Mouse (Mus musculus) liver, embryonic 14.5 days (tissue): Measurements from ENCODE around the gene Ffar4. TPM values are rescaled to one million over a fixed set of nuclear protein-coding genes. Genes with fewer than 3 reads are reported as not detected.

ENCODE experiments used
- ATAC-seq: fragments of 200-750 bp; cut with Nextera tagmentation; 2 replicates; pipeline ENCODE4 v1.8.0; 2017; ENCODE audit warnings: moderate number of reproducible peaks, mild to moderate bottlenecking, moderate library complexity; ENCODE audit not compliant: insufficient read depth
- DNase-seq, 3 experiments: peaks; one replicate each; pipeline ENCODE4 v3.0.0-alpha.2; 2012 to 2013; ENCODE audit warnings: low read depth in 3 of 3, low spot score in 3 of 3
- H3K27ac ChIP-seq: fragments of 300-500 bp; sonication (generic); 2 replicates; pipeline ENCODE4 v1.5.1; 2014; ENCODE audit warnings: moderate library complexity, mild to moderate bottlenecking, control low read depth, inconsistent platforms
- H3K27me3 ChIP-seq: fragments of 300-500 bp; sonication (generic); 2 replicates; pipeline ENCODE4 v1.6.1; 2014; ENCODE audit warnings: mild to moderate bottlenecking, low read length, moderate library complexity; ENCODE audit not compliant: control insufficient read depth, insufficient read depth
- H3K36me3 ChIP-seq: fragments of 300-500 bp; sonication (generic); replicated peaks from 2 replicates; pipeline ENCODE4 v1.6.1; 2014; ENCODE audit warnings: low read depth; ENCODE audit not compliant: control insufficient read depth, insufficient read depth
- H3K4me1 ChIP-seq, 2 experiments: fragments of 200-500 bp in 1 of 2; fragments of 300-500 bp in 1 of 2; sonication (generic) in 1 of 2; replicated peaks; 2 replicates each; pipeline ENCODE4 v1.6.1; 2012 to 2014; ENCODE audit warnings: antibody characterized with exemption in 1 of 2, inconsistent platforms in 1 of 2, low read length in 1 of 2; ENCODE audit not compliant: control insufficient read depth in 2 of 2, insufficient read depth in 2 of 2
- H3K4me2 ChIP-seq: fragments of 300-500 bp; sonication (generic); 2 replicates; pipeline ENCODE4 v1.6.1; 2014; ENCODE audit warnings: low read depth, mild to moderate bottlenecking, control low read depth, moderate library complexity
- H3K4me3 ChIP-seq, 2 experiments: fragments of 200-500 bp in 1 of 2; fragments of 300-500 bp in 1 of 2; sonication (generic) in 1 of 2; 2 replicates each; pipeline ENCODE4 v1.5.1; 2012 to 2014; ENCODE audit warnings: low read depth in 2 of 2, low read length in 2 of 2, mild to moderate bottlenecking in 2 of 2, control low read depth in 1 of 2, inconsistent platforms in 1 of 2, moderate library complexity in 1 of 2; ENCODE audit not compliant: insufficient read depth in 1 of 2
- H3K9ac ChIP-seq: fragments of 300-500 bp; sonication (generic); replicated peaks from 2 replicates; pipeline ENCODE4 v1.6.1; 2014; ENCODE audit warnings: mild to moderate bottlenecking, control low read depth, moderate library complexity
- H3K9me3 ChIP-seq: fragments of 300-500 bp; sonication (generic); 2 replicates; pipeline ENCODE4 v1.6.1; 2016; ENCODE audit warnings: low read length, mixed read lengths; ENCODE audit not compliant: control insufficient read depth
- CTCF ChIP-seq: IDR thresholded peaks from 2 replicates; pipeline ENCODE4 v1.5.1; 2016; ENCODE audit warnings: antibody characterized with exemption, low read depth, control low read depth
- EP300 ChIP-seq: IDR thresholded peaks from 2 replicates; pipeline ENCODE4 v1.6.1; 2016; ENCODE audit warnings: antibody characterized with exemption, low read depth
- WGBS: fragments of 180-500 bp; shearing (Covaris S2); extraction: QIAGEN DNeasy Blood & Tissue Kit; methylation state at CpG from one replicate; pipeline ENCODE4 v1.1.7; 2014; ENCODE audit not compliant: insufficient replicate concordance; 5-methylcytosine and 5-hydroxymethylcytosine counted together
- polyA plus RNA-seq, 2 experiments: library from polyadenylated mRNA; depleted of rRNA in 1 of 2; stranded (reverse) in 1 of 2; unstranded in 1 of 2; fragments of >200 nt; fragmentation: Nextera tagmentation in 1 of 2; extraction: Ambion mirVana in 1 of 2; gene quantifications; 2 replicates each; pipeline versions ENCODE4 v1.2.1 to v1.2.3; 2012 to 2014

Gene Ffar4
- polyA plus RNA-seq, 2 experiments: 0.07 TPM; not detected in 1

GRCm38 (mm10) chr19:38124401-38125218 lies 27.7 kb downstream of the Ffar4 start:
- Histone ChIP-seq H3K4me1 (0 out of 4 replicates have a peak, but pooled peaks cover 0 to 2% of the 10 kb centered on the region in 2 experiments), H3K27ac (peak overlapping the region; percentile 59), H3K4me2 (peak overlapping the region; percentile 48), H3K4me3 (peak overlapping the region; percentile 43 to 67), H3K36me3 (no peaks in the 10 kb centered on the region), H3K27me3 (peaks cover 18% of the 10 kb centered on the region), H3K9me3 (no peaks in the 10 kb centered on the region), H3K9ac (peak overlapping the region; percentile 45)
- DNase-seq (peak in 1 of 3 experiments; percentile 6), ATAC-seq (peak; percentile 67)
- 1% methylated on average over 63 of the region's 77 CpGs for WGBS
- no peak for TF ChIP-seq EP300
- TF ChIP-seq CTCF: no peak

GRCm38 (mm10) chr19:38125219-38125610 lies 28.3 kb downstream of the Ffar4 start, which contains the start of gene Rbp4:
Gene Rbp4, minus strand, starts transcription at chr19:38125281.
- Histone ChIP-seq H3K4me1 (0 out of 4 replicates have a peak, but pooled peaks cover 0 to 2% of the 10 kb centered on the region in 2 experiments), H3K27me3 (peaks cover 18% of the 10 kb centered on the region), H3K9me3 (no peaks in the 10 kb centered on the region), H3K9ac (peak within 1 kb of the TSS; percentile 45), H3K36me3 (no peaks in the 10 kb centered on the region), H3K4me2 (peak within 1 kb of the TSS; percentile 48), H3K27ac (peak within 1 kb of the TSS; percentile 59), H3K4me3 (peak within 1 kb of the TSS; percentile 43 to 67)
- peak; percentile 27; the same call in 1 of the 2 replicates for ATAC-seq
- WGBS: 36% methylated on average over 6 of the region's 6 CpGs
- TF ChIP-seq CTCF (no peak), EP300 (no peak)
- peak in 1 of 3 experiments; percentile 7 for DNase-seq

GRCm38 (mm10) chr19:38126656-38127055 lies 29.8 kb downstream of the Ffar4 start:
- Histone ChIP-seq H3K4me1 (peaks cover 0 to 2% of the 10 kb centered on the region in 2 experiments; a peak in 1 of 4 replicates), H3K9ac (no peak overlapping the region), H3K9me3 (no peaks in the 10 kb centered on the region), H3K36me3 (no peaks in the 10 kb centered on the region), H3K27ac (no peak overlapping the region), H3K4me3 (no peak overlapping the region), H3K27me3 (peaks cover 18% of the 10 kb centered on the region), H3K4me2 (no peak overlapping the region)
- no peak for TF ChIP-seq CTCF
- TF ChIP-seq EP300: no peak
- no peak for ATAC-seq
- WGBS: 37% methylated on average over 8 of the region's 8 CpGs
- DNase-seq: no peak

GRCm38 (mm10) chr19:38132481-38132880 lies 35.6 kb downstream of the Ffar4 start, which contains the start of gene Pde6c:
Gene Pde6c, plus strand, starts transcription at chr19:38132781.
- no peak within 1 kb of the TSS for H3K9ac ChIP-seq
- H3K36me3 ChIP-seq: no peaks in the 10 kb centered on the region
- no peaks in the 10 kb centered on the region for H3K9me3 ChIP-seq
- ATAC-seq (no peak), DNase-seq (no peak)
- 53% methylated on average over 6 of the region's 6 CpGs for WGBS
- no peak within 1 kb of the TSS for H3K27ac ChIP-seq
- no peak within 1 kb of the TSS for H3K4me2 ChIP-seq
- no peak within 1 kb of the TSS for H3K4me3 ChIP-seq
- peaks cover 0 to 13% of the 10 kb centered on the region in 2 experiments; a peak in 2 of 4 replicates for H3K4me1 ChIP-seq
- TF ChIP-seq CTCF (no peak), EP300 (no peak)
- no peaks in the 10 kb centered on the region for H3K27me3 ChIP-seq

GRCm38 (mm10) chr19:38133986-38134385 lies 37.1 kb downstream of the Ffar4 start:
- H3K36me3 ChIP-seq: no peaks in the 10 kb centered on the region
- no peak overlapping the region for H3K4me2 ChIP-seq
- H3K4me1 ChIP-seq: peaks cover 0 to 13% of the 10 kb centered on the region in 2 experiments; a peak in 2 of 4 replicates
- H3K9ac ChIP-seq: no peak overlapping the region
- peak; percentile 74 for ATAC-seq
- WGBS: 54% methylated on average over 11 of the region's 11 CpGs
- no peak overlapping the region for H3K4me3 ChIP-seq
- no peaks in the 10 kb centered on the region for H3K27me3 ChIP-seq
- TF ChIP-seq EP300 (no peak), CTCF (no peak)
- H3K27ac ChIP-seq: no peak overlapping the region
- H3K9me3 ChIP-seq: no peaks in the 10 kb centered on the region
- DNase-seq: peak; percentile 24 to 37 (median 32)
